Mouse (Mus musculus): ENCODE measurements around the gene Nrde2. TPM values are rescaled to one million over a fixed set of nuclear protein-coding genes. Genes with fewer than 3 reads are reported as not detected.
"Not testable (repeated sequence)": the region's sequence is repeated elsewhere in the genome, so short reads cannot be mapped to it uniquely, and the experiment has no call there.

Nrde2 gene
- polyA plus RNA-seq, 1 experiment from 2014 or later: 10.8 TPM

DNA sequence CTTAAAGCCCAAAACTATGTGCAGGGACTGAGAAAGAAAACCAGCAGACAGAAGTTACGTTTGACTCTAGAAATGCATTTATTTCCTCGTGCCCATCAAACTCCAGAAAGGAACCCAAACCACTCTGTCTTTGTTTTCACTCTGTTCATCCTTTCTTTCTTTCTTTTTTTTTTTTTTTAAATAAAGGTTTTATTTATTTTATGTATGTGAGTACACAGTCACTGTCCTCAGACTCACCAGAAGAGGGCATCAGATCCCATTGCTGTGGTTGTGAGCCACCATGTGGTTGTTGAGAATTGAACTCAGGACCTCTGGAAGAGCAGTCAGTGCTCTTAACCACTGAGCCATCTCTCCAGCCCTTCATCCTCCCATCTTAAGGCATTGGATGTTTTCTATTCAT lies 25.5 kb upstream of the Nrde2 start:
- not testable (repeated sequence) for DNase-seq (ENCODE audit: low spot score)
- TF ChIP-seq CTCF (IDR thresholded peaks at IDR 0.05): peak; percentile 35; the same call in 1 of the 2 replicates

DNA sequence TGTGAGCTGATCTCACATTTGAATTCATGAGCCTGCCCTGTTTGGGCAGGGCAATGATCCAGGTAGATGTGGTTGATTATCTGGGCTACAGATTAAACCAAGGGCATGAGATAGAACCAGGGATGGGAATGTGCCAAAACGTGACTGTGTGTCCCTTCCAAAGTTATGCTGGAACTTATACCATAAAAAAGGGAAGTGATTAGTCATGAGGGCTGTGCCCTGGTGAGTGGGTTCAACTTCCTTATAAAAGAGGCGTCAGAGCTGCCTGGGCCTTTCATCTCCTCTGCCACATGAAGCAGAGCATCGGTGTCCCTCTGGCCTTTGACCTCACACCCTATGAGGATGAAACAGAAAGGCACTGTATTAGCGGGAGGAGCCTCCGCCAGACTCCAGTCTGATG lies 24.5 kb upstream of the Nrde2 start:
- 60% methylated on average over 5 of the region's 5 CpGs for WGBS
- DNase-seq (ENCODE audit: low spot score) (peak; percentile 68), ATAC-seq (no peak)
- no peak overlapping the region for H3K4me2 ChIP-seq (replicated peaks; ENCODE audit: low read depth, low read length)
- H3K4me1 ChIP-seq (ENCODE audit: insufficient read depth, low read depth, low read length): peaks cover 7% of the 10 kb centered on the region; the same call in 1 of the 2 replicates
- TF ChIP-seq EP300 (IDR thresholded peaks at IDR 0.05): peak; percentile 32; the same call in 1 of the 2 replicates
- no peak for TF ChIP-seq CTCF (IDR thresholded peaks at IDR 0.05)
- no peak overlapping the region for H3K9ac ChIP-seq (replicated peaks; ENCODE audit: low read depth)
- no peak overlapping the region for H3K27ac ChIP-seq (ENCODE audit: low read length)
- no peaks in the 10 kb centered on the region for H3K27me3 ChIP-seq (replicated peaks; ENCODE audit: insufficient read depth, low read length)
- H3K4me3 ChIP-seq (ENCODE audit: low read depth, low read length): no peak overlapping the region
- no peaks in the 10 kb centered on the region for H3K9me3 ChIP-seq (ENCODE audit: low read length)
- H3K36me3 ChIP-seq (ENCODE audit: insufficient read depth, low read length): no peaks in the 10 kb centered on the region

More for the DNA sequence above, 25.5 kb upstream of the Nrde2 start:
- H3K9ac ChIP-seq (replicated peaks; ENCODE audit: low read depth); H3K36me3 ChIP-seq (ENCODE audit: insufficient read depth, low read length); H3K4me1 ChIP-seq (ENCODE audit: insufficient read depth, low read depth, low read length); H3K4me2 ChIP-seq (replicated peaks; ENCODE audit: low read depth, low read length); H3K9me3 ChIP-seq (ENCODE audit: low read length); H3K4me3 ChIP-seq (ENCODE audit: low read depth, low read length); H3K27me3 ChIP-seq (replicated peaks; ENCODE audit: insufficient read depth, low read length); ATAC-seq: not testable (repeated sequence)
- peak overlapping the region; percentile 99 for H3K27ac ChIP-seq (ENCODE audit: low read length)
- 85% methylated on average over 2 of the region's 2 CpGs for WGBS

DNA sequence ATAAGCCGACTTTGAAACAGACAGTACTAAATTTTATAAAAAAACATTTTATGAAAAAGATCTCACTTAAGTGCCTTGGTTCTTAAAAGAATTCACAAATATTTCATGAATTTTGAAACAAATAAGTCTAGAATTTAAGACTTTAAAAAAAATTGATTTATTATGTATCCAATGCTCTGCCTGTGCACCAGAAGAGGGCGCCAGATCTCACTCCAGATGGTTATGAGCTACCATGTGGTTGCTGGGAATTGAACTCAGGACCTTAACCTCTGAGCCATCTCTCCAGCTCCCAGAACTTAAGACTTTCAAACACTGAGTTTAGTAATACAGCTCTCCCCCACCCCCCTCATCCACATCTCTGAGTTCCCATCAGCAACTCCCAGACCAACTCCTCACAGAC lies 23.2 kb upstream of the Nrde2 start:
- ATAC-seq (no peak), DNase-seq (ENCODE audit: low spot score) (no peak)
- no peaks in the 10 kb centered on the region for H3K27me3 ChIP-seq (replicated peaks; ENCODE audit: insufficient read depth, low read length)
- H3K4me1 ChIP-seq (ENCODE audit: insufficient read depth, low read depth, low read length): peaks cover 3% of the 10 kb centered on the region; the same call in 1 of the 2 replicates
- no peaks in the 10 kb centered on the region for H3K9me3 ChIP-seq (ENCODE audit: low read length)
- H3K4me2 ChIP-seq (replicated peaks; ENCODE audit: low read depth, low read length): no peak overlapping the region
- no peak overlapping the region for H3K9ac ChIP-seq (replicated peaks; ENCODE audit: low read depth)
- TF ChIP-seq EP300 (IDR thresholded peaks at IDR 0.05): no peak
- TF ChIP-seq CTCF (IDR thresholded peaks at IDR 0.05): peak; percentile 23
- no peak overlapping the region for H3K27ac ChIP-seq (ENCODE audit: low read length)
- no peaks in the 10 kb centered on the region for H3K36me3 ChIP-seq (ENCODE audit: insufficient read depth, low read length)
- no peak overlapping the region for H3K4me3 ChIP-seq (ENCODE audit: low read depth, low read length)
- WGBS: 75% methylated on average over 2 of the region's 2 CpGs

DNA sequence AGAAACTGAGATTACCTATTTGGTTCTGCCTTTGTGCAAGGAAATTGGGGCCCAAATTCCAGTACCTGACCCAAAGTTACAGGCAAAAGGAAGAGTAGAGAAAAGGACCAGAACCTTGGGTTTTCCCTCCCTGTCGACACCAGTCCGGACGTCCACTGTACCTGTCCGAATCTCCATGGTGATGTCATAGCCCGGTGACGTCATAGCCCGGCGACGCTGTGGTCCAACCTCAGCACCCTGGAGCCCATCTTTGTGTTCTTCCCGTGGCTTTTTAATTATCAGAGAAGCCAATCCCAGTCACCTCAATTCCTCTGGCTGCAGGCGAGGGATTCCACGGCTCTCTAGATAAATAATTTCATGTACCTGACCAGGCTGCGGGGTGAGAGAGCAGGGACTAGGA lies 21.3 kb upstream of the Nrde2 start:
- Histone ChIP-seq H3K4me1 (ENCODE audit: insufficient read depth, low read depth, low read length) (no peaks in the 10 kb centered on the region), H3K27ac (ENCODE audit: low read length) (no peak overlapping the region), H3K36me3 (ENCODE audit: insufficient read depth, low read length) (no peaks in the 10 kb centered on the region), H3K4me2 (replicated peaks; ENCODE audit: low read depth, low read length) (no peak overlapping the region), H3K9ac (replicated peaks; ENCODE audit: low read depth) (no peak overlapping the region), H3K9me3 (ENCODE audit: low read length) (no peaks in the 10 kb centered on the region), H3K4me3 (ENCODE audit: low read depth, low read length) (no peak overlapping the region), H3K27me3 (replicated peaks; ENCODE audit: insufficient read depth, low read length) (no peaks in the 10 kb centered on the region)
- 81% methylated on average over 13 of the region's 13 CpGs for WGBS
- DNase-seq (ENCODE audit: low spot score) (no peak), ATAC-seq (no peak)
- TF ChIP-seq EP300 (IDR thresholded peaks at IDR 0.05) (no peak), CTCF (IDR thresholded peaks at IDR 0.05) (no peak)

DNA sequence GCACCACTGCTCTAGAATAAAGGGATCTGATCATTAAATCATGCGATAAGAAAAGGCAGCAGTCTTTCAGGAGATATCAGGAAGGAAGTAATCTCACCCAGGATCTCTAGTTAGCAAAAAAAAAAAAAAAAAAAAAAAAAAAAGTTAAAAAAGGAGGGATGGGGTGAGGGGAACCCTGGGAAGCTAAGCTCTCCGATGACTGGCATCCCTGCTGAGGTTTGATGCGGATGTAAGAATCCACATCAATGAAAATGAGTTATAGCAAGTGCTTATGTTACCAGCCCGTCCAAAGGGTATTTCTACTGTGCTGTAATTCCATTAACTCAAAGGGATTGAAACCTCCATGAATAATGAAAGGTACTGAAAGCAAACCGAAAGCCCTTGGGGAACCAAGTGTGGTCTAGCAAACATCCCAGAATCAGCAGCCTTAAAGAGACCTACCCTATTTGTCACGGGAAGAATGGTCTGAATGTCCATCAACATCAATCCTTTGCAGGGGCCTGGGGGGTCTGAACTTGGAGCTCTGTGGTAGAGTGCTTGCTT lies 19.5 kb upstream of the Nrde2 start:
- no peaks in the 10 kb centered on the region for H3K36me3 ChIP-seq (ENCODE audit: insufficient read depth, low read length)
- no peaks in the 10 kb centered on the region for H3K27me3 ChIP-seq (replicated peaks; ENCODE audit: insufficient read depth, low read length)
- H3K9me3 ChIP-seq (ENCODE audit: low read length): no peaks in the 10 kb centered on the region
- DNase-seq (ENCODE audit: low spot score) (no peak), ATAC-seq (no peak)
- no peak overlapping the region for H3K4me3 ChIP-seq (ENCODE audit: low read depth, low read length)
- 55% methylated on average over 6 of the region's 6 CpGs for WGBS
- H3K9ac ChIP-seq (replicated peaks; ENCODE audit: low read depth): no peak overlapping the region
- TF ChIP-seq CTCF (IDR thresholded peaks at IDR 0.05) (no peak), EP300 (IDR thresholded peaks at IDR 0.05) (no peak)
- no peaks in the 10 kb centered on the region for H3K4me1 ChIP-seq (ENCODE audit: insufficient read depth, low read depth, low read length)
- no peak overlapping the region for H3K4me2 ChIP-seq (replicated peaks; ENCODE audit: low read depth, low read length)
- no peak overlapping the region for H3K27ac ChIP-seq (ENCODE audit: low read length)

DNA sequence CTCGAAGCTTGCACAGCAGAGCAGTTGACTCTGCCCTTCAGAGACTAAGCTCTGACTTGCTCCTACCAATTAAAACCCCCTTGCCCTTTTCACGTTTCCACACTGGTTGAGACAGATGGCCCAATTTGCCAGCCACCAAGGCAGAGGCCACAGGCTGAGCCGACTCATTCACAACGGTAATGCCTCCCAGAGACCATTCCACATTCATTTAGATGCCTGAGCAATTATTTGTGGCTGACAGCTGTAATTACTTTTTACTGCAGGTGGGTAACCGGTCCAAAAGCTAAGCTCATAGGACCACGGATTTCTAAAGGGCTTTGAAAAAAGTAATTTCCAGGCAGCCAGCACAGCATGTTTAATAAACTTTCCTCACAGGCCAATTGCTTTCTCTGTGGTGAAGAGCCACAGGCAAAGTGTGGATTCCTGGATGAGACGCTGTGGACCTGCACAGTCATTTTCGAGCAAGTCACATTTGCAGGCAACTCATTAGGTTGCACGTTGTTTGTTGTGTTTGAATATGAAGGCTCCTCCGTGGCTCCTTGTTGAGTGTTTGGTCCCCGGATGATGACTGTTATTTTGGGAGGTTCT lies 17.1 kb upstream of the Nrde2 start:
- WGBS: 74% methylated on average over 11 of the region's 11 CpGs
- Histone ChIP-seq H3K4me2 (replicated peaks; ENCODE audit: low read depth, low read length) (no peak overlapping the region), H3K27me3 (replicated peaks; ENCODE audit: insufficient read depth, low read length) (no peaks in the 10 kb centered on the region), H3K9me3 (ENCODE audit: low read length) (no peaks in the 10 kb centered on the region), H3K36me3 (ENCODE audit: insufficient read depth, low read length) (no peaks in the 10 kb centered on the region), H3K27ac (ENCODE audit: low read length) (no peak overlapping the region), H3K9ac (replicated peaks; ENCODE audit: low read depth) (no peak overlapping the region), H3K4me1 (ENCODE audit: insufficient read depth, low read depth, low read length) (no peaks in the 10 kb centered on the region), H3K4me3 (ENCODE audit: low read depth, low read length) (no peak overlapping the region)
- DNase-seq (ENCODE audit: low spot score) (no peak), ATAC-seq (no peak)
- TF ChIP-seq CTCF (IDR thresholded peaks at IDR 0.05) (no peak), EP300 (IDR thresholded peaks at IDR 0.05) (no peak)
